Mouse (Mus musculus): ENCODE results near the gene Tsen34. TPM values are rescaled to one million over a fixed set of nuclear protein-coding genes. Genes with fewer than 3 reads are reported as not detected.
A peak's percentile ranks its signal among the peaks of the same experiment; 100 is the strongest.

The Tsen34 gene
- total and polyA plus RNA-seq, 2 experiments from 2014 or later = 170 to 303 TPM

- DNase-seq (ENCODE audit: low spot score) = peak; percentile 49
- ATAC-seq (ENCODE audit: insufficient read depth, low read depth) = peak; percentile 31
- Histone ChIP-seq H3K4me3 (ENCODE audit: low read depth, low read length) (peak overlapping the region; percentile 77), H3K36me3 (replicated peaks; ENCODE audit: control insufficient read depth, insufficient read depth, low read length) (peaks cover 39% of the 10 kb centered on the region), H3K9me3 (replicated peaks; ENCODE audit: control insufficient read depth, low read length) (no peaks in the 10 kb centered on the region), H3K4me1 (ENCODE audit: control insufficient read depth, insufficient read depth) (peaks cover 18% of the 10 kb centered on the region), H3K27ac (ENCODE audit: low read depth) (peak overlapping the region; percentile 91), H3K27me3 (ENCODE audit: control insufficient read depth, insufficient read depth, low read length) (no peaks in the 10 kb centered on the region), H3K4me2 (ENCODE audit: low read depth, low read length) (peak overlapping the region; percentile 66), H3K9ac (replicated peaks; ENCODE audit: low read depth, low read length) (peak overlapping the region; percentile 75)
- WGBS = 23% methylated on average over 15 of the region's 15 CpGs
- no peak for TF ChIP-seq CTCF (IDR thresholded peaks at IDR 0.05; ENCODE audit: low read depth)
- no peak for TF ChIP-seq EP300 (IDR thresholded peaks at IDR 0.05; ENCODE audit: low read depth)
Observed at GRCm38 (mm10) chr7:3664524-3665214, 28.0 kb upstream of the Tsen34 start.

- H3K4me1 ChIP-seq (ENCODE audit: control insufficient read depth, insufficient read depth) = peaks cover 18% of the 10 kb centered on the region
- H3K27me3 ChIP-seq (ENCODE audit: control insufficient read depth, insufficient read depth, low read length) = no peaks in the 10 kb centered on the region
- ATAC-seq (ENCODE audit: insufficient read depth, low read depth) (peak; percentile 98), DNase-seq (ENCODE audit: low spot score) (peak; percentile 99)
- WGBS = 2% methylated on average over 45 of the region's 45 CpGs
- TF ChIP-seq CTCF (IDR thresholded peaks at IDR 0.05; ENCODE audit: low read depth) (no peak), EP300 (IDR thresholded peaks at IDR 0.05; ENCODE audit: low read depth) (no peak)
- H3K9me3 ChIP-seq (replicated peaks; ENCODE audit: control insufficient read depth, low read length) = no peaks in the 10 kb centered on the region
- H3K4me3 ChIP-seq (ENCODE audit: low read depth, low read length) = peak within 1 kb of the TSS; percentile 77
- H3K9ac ChIP-seq (replicated peaks; ENCODE audit: low read depth, low read length) = peak within 1 kb of the TSS; percentile 75
- H3K4me2 ChIP-seq (ENCODE audit: low read depth, low read length) = peak within 1 kb of the TSS; percentile 71
- H3K27ac ChIP-seq (ENCODE audit: low read depth) = peak within 1 kb of the TSS; percentile 91
- H3K36me3 ChIP-seq (replicated peaks; ENCODE audit: control insufficient read depth, insufficient read depth, low read length) = peaks cover 31% of the 10 kb centered on the region
Observed at GRCm38 (mm10) chr7:3665215-3666114, 27.2 kb upstream of the Tsen34 start, which contains the start of gene Leng1. Leng1 (minus strand) TSS chr7:3665840.

- Histone ChIP-seq H3K9ac (replicated peaks; ENCODE audit: low read depth, low read length) (no peak overlapping the region; the same call in 1 of the 2 replicates), H3K4me3 (ENCODE audit: low read depth, low read length) (peak overlapping the region; percentile 17), H3K36me3 (replicated peaks; ENCODE audit: control insufficient read depth, insufficient read depth, low read length) (peaks cover 16% of the 10 kb centered on the region), H3K27ac (ENCODE audit: low read depth) (peak overlapping the region; percentile 2; the same call in 1 of the 2 replicates), H3K4me2 (ENCODE audit: low read depth, low read length) (peak overlapping the region; percentile 40), H3K9me3 (replicated peaks; ENCODE audit: control insufficient read depth, low read length) (no peaks in the 10 kb centered on the region), H3K4me1 (ENCODE audit: control insufficient read depth, insufficient read depth) (peaks cover 18% of the 10 kb centered on the region), H3K27me3 (ENCODE audit: control insufficient read depth, insufficient read depth, low read length) (no peaks in the 10 kb centered on the region)
- TF ChIP-seq EP300 (IDR thresholded peaks at IDR 0.05; ENCODE audit: low read depth) (no peak), CTCF (IDR thresholded peaks at IDR 0.05; ENCODE audit: low read depth) (peak; percentile 25)
- DNase-seq (ENCODE audit: low spot score) (peak; percentile 17), ATAC-seq (ENCODE audit: insufficient read depth, low read depth) (no peak)
- WGBS = 13% methylated on average over 14 of the region's 14 CpGs
Observed at GRCm38 (mm10) chr7:3666921-3667391, 25.7 kb upstream of the Tsen34 start.

- Histone ChIP-seq H3K4me1 (ENCODE audit: control insufficient read depth, insufficient read depth) (no peaks in the 10 kb centered on the region), H3K4me2 (ENCODE audit: low read depth, low read length) (no peak overlapping the region), H3K9me3 (replicated peaks; ENCODE audit: control insufficient read depth, low read length) (no peaks in the 10 kb centered on the region), H3K27ac (ENCODE audit: low read depth) (no peak overlapping the region), H3K27me3 (ENCODE audit: control insufficient read depth, insufficient read depth, low read length) (no peaks in the 10 kb centered on the region), H3K36me3 (replicated peaks; ENCODE audit: control insufficient read depth, insufficient read depth, low read length) (peaks cover 3% of the 10 kb centered on the region; the same call in 1 of the 2 replicates), H3K9ac (replicated peaks; ENCODE audit: low read depth, low read length) (no peak overlapping the region), H3K4me3 (ENCODE audit: low read depth, low read length) (no peak overlapping the region)
- peak; percentile 85 for ATAC-seq (ENCODE audit: insufficient read depth, low read depth)
- TF ChIP-seq CTCF (IDR thresholded peaks at IDR 0.05; ENCODE audit: low read depth) (peak; percentile 89), EP300 (IDR thresholded peaks at IDR 0.05; ENCODE audit: low read depth) (no peak)
- WGBS = 68% methylated on average over 10 of the region's 10 CpGs
- DNase-seq (ENCODE audit: low spot score) = peak; percentile 78
Observed at GRCm38 (mm10) chr7:3674507-3675227, 18.0 kb upstream of the Tsen34 start.

- WGBS = 88% methylated on average over 3 of the region's 3 CpGs
- DNase-seq (ENCODE audit: low spot score) = no peak
- H3K9ac ChIP-seq (replicated peaks; ENCODE audit: low read depth, low read length) = no peak overlapping the region
- peaks cover 4% of the 10 kb centered on the region; the same call in 1 of the 2 replicates for H3K36me3 ChIP-seq (replicated peaks; ENCODE audit: control insufficient read depth, insufficient read depth, low read length)
- TF ChIP-seq CTCF (IDR thresholded peaks at IDR 0.05; ENCODE audit: low read depth) = no peak
- no peak for TF ChIP-seq EP300 (IDR thresholded peaks at IDR 0.05; ENCODE audit: low read depth)
- no peak overlapping the region for H3K4me3 ChIP-seq (ENCODE audit: low read depth, low read length)
- no peak overlapping the region for H3K27ac ChIP-seq (ENCODE audit: low read depth)
- H3K4me1 ChIP-seq (ENCODE audit: control insufficient read depth, insufficient read depth) = no peaks in the 10 kb centered on the region
- no peaks in the 10 kb centered on the region for H3K9me3 ChIP-seq (replicated peaks; ENCODE audit: control insufficient read depth, low read length)
- no peak for ATAC-seq (ENCODE audit: insufficient read depth, low read depth)
- H3K27me3 ChIP-seq (ENCODE audit: control insufficient read depth, insufficient read depth, low read length) = no peaks in the 10 kb centered on the region
- H3K4me2 ChIP-seq (ENCODE audit: low read depth, low read length) = no peak overlapping the region
Observed at GRCm38 (mm10) chr7:3675228-3675548, 17.5 kb upstream of the Tsen34 start.
